Mouse (Mus musculus) retina, adult 2 months (tissue): ENCODE data around the gene Npm3.

Source experiments
- DNase-seq: peaks from one replicate; pipeline ENCODE4 v3.0.0-alpha.2; 2012; ENCODE audit warnings: low read depth, low spot score

Npm3 gene

GRCm38 (mm10) chr19:45749243-45750043 is at the start of gene Npm3:
TSS of gene Npm3 (minus strand) at chr19:45749591.
- peak; percentile 66 for DNase-seq

- DNase-seq: no peak
These were observed 47.5 kb upstream of the Npm3 start for GRCm38 (mm10) chr19:45796879-45797278.

- no peak for DNase-seq
These were observed 46.7 kb upstream of the Npm3 start for GRCm38 (mm10) chr19:45796061-45796556.

- no peak for DNase-seq
These were observed 46.1 kb upstream of the Npm3 start for GRCm38 (mm10) chr19:45795406-45795944.

- DNase-seq: no peak
These were observed 45.3 kb upstream of the Npm3 start for GRCm38 (mm10) chr19:45794718-45795117.

- no peak for DNase-seq
These were observed 43.0 kb upstream of the Npm3 start for GRCm38 (mm10) chr19:45792404-45792803.

- no peak for DNase-seq
These were observed 40.8 kb upstream of the Npm3 start for GRCm38 (mm10) chr19:45789888-45790874.

GRCm38 (mm10) chr19:45789365-45789764 is 40.0 kb upstream of the Npm3 start:
- no peak for DNase-seq

- DNase-seq: no peak
These were observed 38.9 kb upstream of the Npm3 start for GRCm38 (mm10) chr19:45788337-45788736.

- no peak for DNase-seq
These were observed 38.1 kb upstream of the Npm3 start for GRCm38 (mm10) chr19:45787450-45787849.

GRCm38 (mm10) chr19:45785470-45785869 is 36.1 kb upstream of the Npm3 start:
- no peak for DNase-seq

- DNase-seq: no peak
These were observed 34.7 kb upstream of the Npm3 start for GRCm38 (mm10) chr19:45783933-45784576.

- DNase-seq: peak; percentile 99
These were observed 34.0 kb upstream of the Npm3 start, which contains the start of gene Mgea5 for GRCm38 (mm10) chr19:45783181-45783932. TSS of gene Mgea5 (minus strand) at chr19:45783837.

- DNase-seq: peak; percentile 30
These were observed 33.1 kb upstream of the Npm3 start for GRCm38 (mm10) chr19:45782315-45783001.

GRCm38 (mm10) chr19:45781676-45782075 is 32.3 kb upstream of the Npm3 start:
- DNase-seq: no peak

GRCm38 (mm10) chr19:45780350-45780915 is 31.0 kb upstream of the Npm3 start:
- no peak for DNase-seq

- DNase-seq: no peak
These were observed 26.1 kb upstream of the Npm3 start for GRCm38 (mm10) chr19:45775486-45775885.

- DNase-seq: no peak
These were observed 22.1 kb upstream of the Npm3 start for GRCm38 (mm10) chr19:45771501-45771900.

GRCm38 (mm10) chr19:45760810-45761209 is 11.4 kb upstream of the Npm3 start:
- DNase-seq: no peak

GRCm38 (mm10) chr19:45758671-45759070 is 9.3 kb upstream of the Npm3 start:
- DNase-seq: no peak
